Mouse (Mus musculus): Measurements from ENCODE around the gene Cope. TPM values are rescaled to one million over a fixed set of nuclear protein-coding genes. Genes with fewer than 3 reads are reported as not detected.

Gene Cope
- total RNA-seq, 2 experiments from 2014 or later, result 123 to 134 TPM

Other genes with a start within 250 kb of the Cope start
- under 1 TPM in 1 of 2 experiments, not detected in 1; 0.51 TPM for gene Tm6sf2, start 229.6 kb upstream of the Cope start, total RNA-seq (2021)
- under 1 TPM in 1 of 2 experiments, not detected in 1; 0.06 TPM for gene Hapln4, start 219.1 kb upstream of the Cope start, total RNA-seq (2021)
- gene Ncan, start 181.6 kb upstream of the Cope start, total RNA-seq (2021), result under 1 TPM; 0.02 to 0.04 TPM
- 1 to 10 TPM; 2.2 to 4.4 TPM for gene Nr2c2ap, start 171.2 kb upstream of the Cope start, total RNA-seq (2021)
- gene Rfxank, start 163.4 kb upstream of the Cope start, total RNA-seq (2021), result 1 to 10 TPM; 8.1 to 8.8 TPM
- 10 to 100 TPM; 14.4 to 18.4 TPM for gene Borcs8, start 163.0 kb upstream of the Cope start, total RNA-seq (2021)
- gene Mef2b, start 162.8 kb upstream of the Cope start, total RNA-seq (2021), result under 1 TPM; 0.25 to 0.29 TPM
- 10 to 100 TPM; 76.0 to 78.1 TPM for gene Tmem161a, start 130.2 kb upstream of the Cope start, total RNA-seq (2021)
- gene Slc25a42, start 90.2 kb upstream of the Cope start, total RNA-seq (2021), result 10 to 100 TPM; 25.5 to 29.2 TPM
- 10 to 100 TPM; 42.3 to 44.1 TPM for gene Sugp2, start 68.3 kb upstream of the Cope start, total RNA-seq (2021)
- 1 to 10 TPM; 6.5 to 9.9 TPM for gene Armc6, start 68.1 kb upstream of the Cope start, total RNA-seq (2021)
- 1 to 10 TPM; 8.5 to 8.7 TPM for gene Homer3, start 19.7 kb upstream of the Cope start, total RNA-seq (2021)
- 10 to 100 TPM; 25.3 to 27.5 TPM for gene Ddx49, start within 50 bp of the Cope start, total RNA-seq (2021)
- 10 to 100 TPM; 14.5 to 24.5 TPM for gene Cers1, start 13.3 kb downstream of the Cope start, total RNA-seq (2021)
- 1 to 10 TPM; 1.3 to 2.8 TPM for gene Gdf1, start 27.3 kb downstream of the Cope start, total RNA-seq (2021)
- 10 to 100 TPM; 31.6 to 35.0 TPM for gene Upf1, start 50.8 kb downstream of the Cope start, total RNA-seq (2021)
- gene Comp, start 71.0 kb downstream of the Cope start, total RNA-seq (2021), result 10 to 100 TPM; 18.6 to 19.6 TPM
- 1 to 10 TPM; 6.4 to 7.4 TPM for gene Crtc1, start 137.1 kb downstream of the Cope start, total RNA-seq (2021)
- gene Klhl26, start 174.4 kb downstream of the Cope start, total RNA-seq (2021), result 1 to 10 TPM; 5.4 TPM
- gene Tmem59l, start 184.8 kb downstream of the Cope start, total RNA-seq (2021), result not detected
- 1 to 10 TPM; 1.5 to 1.9 TPM for gene Crlf1, start 190.6 kb downstream of the Cope start, total RNA-seq (2021)
- 100 to 1,000 TPM; 118 to 122 TPM for gene Rex1bd, start 204.2 kb downstream of the Cope start, total RNA-seq (2021)
- gene Uba52, start 208.3 kb downstream of the Cope start, total RNA-seq (2021), result 1,000 to 10,000 TPM; 1,030 to 1,066 TPM
- 100 to 1,000 TPM; 116 to 117 TPM for gene Fkbp8, start 225.2 kb downstream of the Cope start, total RNA-seq (2021)
- 10 to 100 TPM; 64.9 to 73.0 TPM for gene Kxd1, start 225.4 kb downstream of the Cope start, total RNA-seq (2021)
- 10 to 100 TPM in 1 of 2 experiments, 1 to 10 TPM in 1; 9.0 to 10.3 TPM for gene Ell, start 236.9 kb downstream of the Cope start, total RNA-seq (2021)